Mouse (Mus musculus) bone marrow macrophage, adult 2 months (primary cell): ENCODE data around the gene Dnhd1.

Experiments
- CTCF ChIP-seq: IDR thresholded peaks from 2 replicates; pipeline ENCODE4 v1.5.1; 2012; ENCODE audit warnings: low read depth, mild to moderate bottlenecking, low read length, moderate library complexity
- POLR2A ChIP-seq: IDR thresholded peaks from 2 replicates; pipeline ENCODE4 v1.6.1; 2012; ENCODE audit warnings: mild to moderate bottlenecking, low read depth, low read length, borderline replicate concordance

- no peak for TF ChIP-seq CTCF
- TF ChIP-seq POLR2A = no peak
These were observed 113.7 kb downstream of the Dnhd1 start for GRCm38 (mm10) chr7:105764331-105764730.
